Mouse (Mus musculus): ENCODE results near the gene Cyp3a44. TPM values are rescaled to one million over a fixed set of nuclear protein-coding genes. Genes with fewer than 3 reads are reported as not detected.
"Not testable (repeated sequence)": the region's sequence is repeated elsewhere in the genome, so short reads cannot be mapped to it uniquely, and the experiment has no call there.

Cyp3a44 gene
- polyA plus RNA-seq (2014; fragmentation: Nextera tagmentation; extraction: Ambion mirVana), result not detected in 2 replicates

- not testable (repeated sequence) for H3K4me1 ChIP-seq (ENCODE audit: control insufficient read depth, insufficient read depth, low read length); H3K9me3 ChIP-seq (ENCODE audit: control insufficient read depth, low read length); H3K27me3 ChIP-seq (ENCODE audit: control insufficient read depth, insufficient read depth, low read length); H3K9ac ChIP-seq (ENCODE audit: low read length); DNase-seq (ENCODE audit: low spot score, missing footprints); ATAC-seq (ENCODE audit: low FRiP score); H3K4me2 ChIP-seq; H3K27ac ChIP-seq (ENCODE audit: low read depth, low read length); H3K36me3 ChIP-seq (ENCODE audit: control insufficient read depth, insufficient read depth, low read length); H3K4me3 ChIP-seq (ENCODE audit: low read depth, low read length)
- WGBS, result 67% methylated on average over 2 of the region's 2 CpGs
Measured at GRCm38 (mm10) chr5:145805796-145806195, at the start of gene Cyp3a44. Cyp3a44 (minus strand) TSS chr5:145805874.

- not testable (repeated sequence) for H3K27ac ChIP-seq (ENCODE audit: low read depth, low read length); H3K36me3 ChIP-seq (ENCODE audit: control insufficient read depth, insufficient read depth, low read length); H3K4me2 ChIP-seq; DNase-seq (ENCODE audit: low spot score, missing footprints); H3K9me3 ChIP-seq (ENCODE audit: control insufficient read depth, low read length); H3K4me1 ChIP-seq (ENCODE audit: control insufficient read depth, insufficient read depth, low read length); H3K9ac ChIP-seq (ENCODE audit: low read length); H3K27me3 ChIP-seq (ENCODE audit: control insufficient read depth, insufficient read depth, low read length); ATAC-seq (ENCODE audit: low FRiP score); H3K4me3 ChIP-seq (ENCODE audit: low read depth, low read length)
Measured at GRCm38 (mm10) chr5:145800229-145800628, 5.4 kb downstream of the Cyp3a44 start.

GRCm38 (mm10) chr5:145793232-145793631 lies 12.4 kb downstream of the Cyp3a44 start:
- not testable (repeated sequence) for H3K9ac ChIP-seq (ENCODE audit: low read length); H3K4me2 ChIP-seq; ATAC-seq (ENCODE audit: low FRiP score); H3K9me3 ChIP-seq (ENCODE audit: control insufficient read depth, low read length); H3K36me3 ChIP-seq (ENCODE audit: control insufficient read depth, insufficient read depth, low read length); H3K27me3 ChIP-seq (ENCODE audit: control insufficient read depth, insufficient read depth, low read length); DNase-seq (ENCODE audit: low spot score, missing footprints); H3K27ac ChIP-seq (ENCODE audit: low read depth, low read length); H3K4me3 ChIP-seq (ENCODE audit: low read depth, low read length); H3K4me1 ChIP-seq (ENCODE audit: control insufficient read depth, insufficient read depth, low read length)

GRCm38 (mm10) chr5:145737512-145737911 lies 68.2 kb downstream of the Cyp3a44 start:
- H3K9ac ChIP-seq (ENCODE audit: low read length); H3K9me3 ChIP-seq (ENCODE audit: control insufficient read depth, low read length); H3K4me2 ChIP-seq; H3K4me1 ChIP-seq (ENCODE audit: control insufficient read depth, insufficient read depth, low read length); H3K27ac ChIP-seq (ENCODE audit: low read depth, low read length); H3K4me3 ChIP-seq (ENCODE audit: low read depth, low read length); H3K27me3 ChIP-seq (ENCODE audit: control insufficient read depth, insufficient read depth, low read length); DNase-seq (ENCODE audit: low spot score, missing footprints); ATAC-seq (ENCODE audit: low FRiP score); H3K36me3 ChIP-seq (ENCODE audit: control insufficient read depth, insufficient read depth, low read length): not testable (repeated sequence)
- 80% methylated on average over 3 of the region's 3 CpGs for WGBS

Other genes with a start within 250 kb of the Cyp3a44 start
- gene Cyp3a41b, start 221.1 kb downstream of the Cyp3a44 start, polyA plus RNA-seq (2014; fragmentation: Nextera tagmentation; extraction: Ambion mirVana), result not detected in 2 replicates
- not detected in 2 replicates for gene Cyp3a41a, start 85.7 kb downstream of the Cyp3a44 start, polyA plus RNA-seq (2014; fragmentation: Nextera tagmentation; extraction: Ambion mirVana)
- not detected in 2 replicates for gene Cyp3a11, start 74.1 kb upstream of the Cyp3a44 start, polyA plus RNA-seq (2014; fragmentation: Nextera tagmentation; extraction: Ambion mirVana)
- gene Cyp3a25, start 203.7 kb upstream of the Cyp3a44 start, polyA plus RNA-seq (2014; fragmentation: Nextera tagmentation; extraction: Ambion mirVana), result not detected in 2 replicates

Data from midbrain, embryonic 11.5 days (tissue).